Mouse (Mus musculus): Measurements from ENCODE around the gene Mrpl45. TPM values are rescaled to one million over a fixed set of nuclear protein-coding genes. Genes with fewer than 3 reads are reported as not detected.

Mrpl45 gene
- total and polyA plus RNA-seq, 3 experiments, result 13.1 to 77.5 (median 46.3) TPM

DNA sequence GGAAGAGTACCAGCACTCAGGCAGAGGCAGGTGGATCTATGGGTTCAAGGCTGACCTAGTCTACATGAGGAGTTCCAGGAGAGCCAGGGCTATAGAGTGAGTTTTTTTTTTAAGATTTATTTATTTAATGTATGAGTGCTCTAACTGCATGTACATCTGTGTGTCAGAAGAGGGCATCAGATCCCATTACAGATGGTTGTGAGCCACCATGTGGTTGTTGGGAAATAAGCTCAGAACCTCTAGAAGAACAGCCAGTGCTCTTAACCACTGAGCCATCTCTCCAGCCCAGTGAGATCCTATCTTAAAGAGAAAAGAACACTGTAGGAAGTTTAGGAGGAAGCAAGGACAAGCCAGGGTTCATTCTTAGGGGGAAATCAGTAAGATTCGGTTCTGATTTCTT is 14.8 kb downstream of the Mrpl45 start:
- no peaks in the 10 kb centered on the region for H3K9me3 ChIP-seq (replicated peaks)
- DNase-seq (ENCODE audit: low spot score) (no peak), ATAC-seq (ENCODE audit: extremely low read depth, insufficient number of reproducible peaks, low FRiP score, poor library complexity, severe bottlenecking) (no peak)
- H3K4me1 ChIP-seq (ENCODE audit: insufficient read depth, low read depth, low read length), result peaks cover 10% of the 10 kb centered on the region
- H3K36me3 ChIP-seq (replicated peaks), result peaks cover 70% of the 10 kb centered on the region
- H3K4me3 ChIP-seq (ENCODE audit: low read depth, low read length), result no peak overlapping the region
- H3K27me3 ChIP-seq (ENCODE audit: insufficient read depth, low read length), result peaks cover 8% of the 10 kb centered on the region
- TF ChIP-seq GATA1 (IDR thresholded peaks at IDR 0.05; ENCODE audit: borderline replicate concordance, low read length) (no peak), TAL1 (conservative IDR thresholded peaks at IDR 0.05; ENCODE audit: low read depth, low read length) (no peak), GATA2 (IDR thresholded peaks at IDR 0.05; ENCODE audit: borderline replicate concordance, low read depth, low read length) (no peak), POLR2AphosphoS5 (IDR thresholded peaks at IDR 0.05; ENCODE audit: insufficient replicate concordance, low read depth, low read length) (no peak), CTCF (IDR thresholded peaks at IDR 0.05; ENCODE audit: low read depth, low read length) (no peak)

- TF ChIP-seq POLR2AphosphoS5 (IDR thresholded peaks at IDR 0.05; ENCODE audit: insufficient replicate concordance, low read depth, low read length), result no peak
- no peak for ATAC-seq (ENCODE audit: extremely low read depth, insufficient number of reproducible peaks, low FRiP score, poor library complexity, severe bottlenecking)
- H3K36me3 ChIP-seq (replicated peaks), result peaks cover 58% of the 10 kb centered on the region
- no peak overlapping the region for H3K4me3 ChIP-seq (ENCODE audit: low read depth, low read length)
- no peaks in the 10 kb centered on the region for H3K9me3 ChIP-seq (replicated peaks)
- DNase-seq (ENCODE audit: low spot score), result no peak
- H3K27me3 ChIP-seq (ENCODE audit: insufficient read depth, low read length), result peaks cover 20% of the 10 kb centered on the region
- peaks cover 10% of the 10 kb centered on the region for H3K4me1 ChIP-seq (ENCODE audit: insufficient read depth, low read depth, low read length)
Measured at GRCm38 (mm10) chr11:97331231-97332190, 16.0 kb downstream of the Mrpl45 start.

DNA sequence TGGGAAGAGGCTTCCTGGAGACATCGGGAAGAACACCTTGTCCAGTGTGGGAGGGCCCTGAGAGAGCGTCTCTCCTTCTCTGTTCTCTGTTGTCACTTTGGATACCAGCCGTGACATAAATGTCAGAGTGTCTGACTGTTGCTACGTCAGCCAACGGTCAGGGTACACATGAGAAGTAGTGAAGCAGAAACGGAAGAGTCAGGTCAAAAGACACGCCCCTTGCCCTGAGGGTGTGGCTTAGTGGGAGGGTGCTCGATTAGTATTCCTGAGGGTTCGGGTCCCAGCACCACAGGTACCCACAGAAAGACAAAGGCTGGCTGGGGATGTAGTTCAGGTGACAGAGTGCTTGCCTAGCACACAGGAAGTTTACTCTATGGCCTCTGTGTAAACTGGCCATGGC is 17.5 kb downstream of the Mrpl45 start:
- TF ChIP-seq TAL1 (conservative IDR thresholded peaks at IDR 0.05; ENCODE audit: low read depth, low read length) (no peak), GATA1 (IDR thresholded peaks at IDR 0.05; ENCODE audit: borderline replicate concordance, low read length) (no peak), CTCF (IDR thresholded peaks at IDR 0.05; ENCODE audit: low read depth, low read length) (no peak), POLR2AphosphoS5 (IDR thresholded peaks at IDR 0.05; ENCODE audit: insufficient replicate concordance, low read depth, low read length) (no peak), GATA2 (IDR thresholded peaks at IDR 0.05; ENCODE audit: borderline replicate concordance, low read depth, low read length) (no peak)
- peaks cover 45% of the 10 kb centered on the region for H3K36me3 ChIP-seq (replicated peaks)

DNA sequence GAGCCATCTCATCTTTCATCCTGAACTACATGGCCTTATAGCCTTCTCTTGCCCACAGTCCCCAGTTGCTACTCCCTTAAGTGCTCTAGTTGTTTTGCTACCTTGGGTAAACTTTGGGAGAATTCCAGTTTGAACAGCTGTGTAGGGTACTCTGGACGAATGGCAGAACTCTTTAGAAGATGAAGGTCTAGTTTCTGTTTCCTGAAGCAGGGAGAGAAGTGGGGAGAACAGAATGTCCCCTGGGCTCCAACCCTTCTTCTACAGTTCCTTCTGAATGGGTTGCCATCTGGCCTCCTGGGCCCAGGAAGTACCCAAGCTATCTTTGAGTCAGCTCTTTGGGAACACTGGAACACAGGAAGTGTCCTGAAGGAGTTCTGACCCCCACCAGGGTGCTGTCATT is 18.4 kb downstream of the Mrpl45 start:
- H3K27me3 ChIP-seq (ENCODE audit: insufficient read depth, low read length), result peaks cover 44% of the 10 kb centered on the region
- peaks cover 10% of the 10 kb centered on the region for H3K4me1 ChIP-seq (ENCODE audit: insufficient read depth, low read depth, low read length)
- H3K4me3 ChIP-seq (ENCODE audit: low read depth, low read length), result no peak overlapping the region
- DNase-seq (ENCODE audit: low spot score) (no peak), ATAC-seq (ENCODE audit: extremely low read depth, insufficient number of reproducible peaks, low FRiP score, poor library complexity, severe bottlenecking) (no peak)
- H3K36me3 ChIP-seq (replicated peaks), result peaks cover 36% of the 10 kb centered on the region
- TF ChIP-seq CTCF (IDR thresholded peaks at IDR 0.05; ENCODE audit: low read depth, low read length) (no peak), GATA2 (IDR thresholded peaks at IDR 0.05; ENCODE audit: borderline replicate concordance, low read depth, low read length) (no peak), POLR2AphosphoS5 (IDR thresholded peaks at IDR 0.05; ENCODE audit: insufficient replicate concordance, low read depth, low read length) (no peak), GATA1 (IDR thresholded peaks at IDR 0.05; ENCODE audit: borderline replicate concordance, low read length) (no peak), TAL1 (conservative IDR thresholded peaks at IDR 0.05; ENCODE audit: low read depth, low read length) (no peak)
- no peaks in the 10 kb centered on the region for H3K9me3 ChIP-seq (replicated peaks)

More for the DNA sequence above, 17.5 kb downstream of the Mrpl45 start:
- no peak for ATAC-seq (ENCODE audit: extremely low read depth, insufficient number of reproducible peaks, low FRiP score, poor library complexity, severe bottlenecking)
- DNase-seq (ENCODE audit: low spot score), result no peak
- Histone ChIP-seq H3K4me3 (ENCODE audit: low read depth, low read length) (no peak overlapping the region), H3K9me3 (replicated peaks) (no peaks in the 10 kb centered on the region), H3K27me3 (ENCODE audit: insufficient read depth, low read length) (peaks cover 35% of the 10 kb centered on the region), H3K4me1 (ENCODE audit: insufficient read depth, low read depth, low read length) (peaks cover 10% of the 10 kb centered on the region)

- Histone ChIP-seq H3K9me3 (replicated peaks) (no peaks in the 10 kb centered on the region), H3K27me3 (ENCODE audit: insufficient read depth, low read length) (peaks cover 47% of the 10 kb centered on the region), H3K36me3 (replicated peaks) (peaks cover 31% of the 10 kb centered on the region), H3K4me3 (ENCODE audit: low read depth, low read length) (no peak overlapping the region), H3K4me1 (ENCODE audit: insufficient read depth, low read depth, low read length) (peaks cover 10% of the 10 kb centered on the region)
- TF ChIP-seq TAL1 (conservative IDR thresholded peaks at IDR 0.05; ENCODE audit: low read depth, low read length) (no peak), GATA2 (IDR thresholded peaks at IDR 0.05; ENCODE audit: borderline replicate concordance, low read depth, low read length) (no peak), POLR2AphosphoS5 (IDR thresholded peaks at IDR 0.05; ENCODE audit: insufficient replicate concordance, low read depth, low read length) (no peak), GATA1 (IDR thresholded peaks at IDR 0.05; ENCODE audit: borderline replicate concordance, low read length) (no peak), CTCF (IDR thresholded peaks at IDR 0.05; ENCODE audit: low read depth, low read length) (no peak)
- DNase-seq (ENCODE audit: low spot score) (no peak), ATAC-seq (ENCODE audit: extremely low read depth, insufficient number of reproducible peaks, low FRiP score, poor library complexity, severe bottlenecking) (no peak)
Measured at GRCm38 (mm10) chr11:97334400-97334799, 18.9 kb downstream of the Mrpl45 start.

DNA sequence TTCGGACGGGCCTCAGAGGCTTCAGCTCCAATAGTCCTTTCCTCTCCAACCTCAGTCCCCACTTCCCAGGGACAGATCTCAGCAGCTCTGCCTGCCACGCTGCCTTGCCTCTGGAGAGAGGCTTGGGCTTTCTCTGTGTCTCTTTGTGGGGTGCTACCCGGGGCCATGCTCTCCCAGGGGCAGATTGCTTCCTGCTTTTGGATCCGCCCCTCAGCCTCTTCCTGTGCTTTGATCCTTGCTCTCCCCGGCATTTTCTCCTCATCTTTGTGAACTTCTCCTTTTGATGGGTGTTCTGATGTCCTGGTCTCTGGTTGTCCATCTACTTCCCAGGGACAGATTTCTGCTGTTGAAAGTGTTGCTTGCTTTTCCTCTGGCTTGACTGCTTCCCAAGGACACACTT is 20.7 kb downstream of the Mrpl45 start:
- TF ChIP-seq POLR2AphosphoS5 (IDR thresholded peaks at IDR 0.05; ENCODE audit: insufficient replicate concordance, low read depth, low read length) (no peak), CTCF (IDR thresholded peaks at IDR 0.05; ENCODE audit: low read depth, low read length) (no peak), TAL1 (conservative IDR thresholded peaks at IDR 0.05; ENCODE audit: low read depth, low read length) (no peak), GATA1 (IDR thresholded peaks at IDR 0.05; ENCODE audit: borderline replicate concordance, low read length) (no peak), GATA2 (IDR thresholded peaks at IDR 0.05; ENCODE audit: borderline replicate concordance, low read depth, low read length) (no peak)
- no peaks in the 10 kb centered on the region for H3K9me3 ChIP-seq (replicated peaks)
- H3K27me3 ChIP-seq (ENCODE audit: insufficient read depth, low read length), result peaks cover 55% of the 10 kb centered on the region
- H3K4me3 ChIP-seq (ENCODE audit: low read depth, low read length), result no peak overlapping the region
- DNase-seq (ENCODE audit: low spot score) (no peak), ATAC-seq (ENCODE audit: extremely low read depth, insufficient number of reproducible peaks, low FRiP score, poor library complexity, severe bottlenecking) (no peak)
- H3K4me1 ChIP-seq (ENCODE audit: insufficient read depth, low read depth, low read length), result peaks cover 10% of the 10 kb centered on the region
- H3K36me3 ChIP-seq (replicated peaks), result peaks cover 18% of the 10 kb centered on the region

Measured in G1E (cell line).